Mouse (Mus musculus) limb, embryonic 14.5 days (tissue): ENCODE data around the gene Dgat2. TPM values are rescaled to one million over a fixed set of nuclear protein-coding genes. Genes with fewer than 3 reads are reported as not detected.

ENCODE experiments used
- ATAC-seq: fragments of 200-750 bp; cut with Nextera tagmentation; 2 replicates; pipeline ENCODE4 v1.8.0; 2017; ENCODE audit warnings: low read depth, moderate number of reproducible peaks, moderate TSS enrichment; ENCODE audit not compliant: low FRiP score
- DNase-seq: peaks from one replicate; pipeline ENCODE4 v3.0.0-alpha.2; 2015; ENCODE audit warnings: low spot score
- H3K27ac ChIP-seq: fragments of 300-500 bp; sonication (generic); replicated peaks from 2 replicates; pipeline ENCODE4 v1.5.1; 2014; ENCODE audit warnings: low read depth, mild to moderate bottlenecking, low read length, moderate library complexity, mixed read lengths
- H3K27me3 ChIP-seq: fragments of 300-500 bp; sonication (generic); 2 replicates; pipeline ENCODE4 v1.6.1; 2014; ENCODE audit warnings: low read length, mixed read lengths; ENCODE audit not compliant: control insufficient read depth, insufficient read depth
- H3K36me3 ChIP-seq: fragments of 300-500 bp; sonication (generic); 2 replicates; pipeline ENCODE4 v1.6.1; 2014; ENCODE audit warnings: mild to moderate bottlenecking, low read length, moderate library complexity, mixed read lengths; ENCODE audit not compliant: control insufficient read depth, insufficient read depth
- H3K4me1 ChIP-seq: fragments of 300-500 bp; sonication (generic); 2 replicates; pipeline ENCODE4 v1.6.1; 2014; ENCODE audit warnings: antibody characterized with exemption, low read length, mixed read lengths; ENCODE audit not compliant: control insufficient read depth, insufficient read depth
- H3K4me2 ChIP-seq: fragments of 300-500 bp; sonication (generic); replicated peaks from 2 replicates; pipeline ENCODE4 v1.6.1; 2014; ENCODE audit warnings: low read depth, mild to moderate bottlenecking, low read length, moderate library complexity; ENCODE audit not compliant: severe bottlenecking
- H3K4me3 ChIP-seq: fragments of 300-500 bp; sonication (generic); replicated peaks from 2 replicates; pipeline ENCODE4 v1.5.1; 2014; ENCODE audit warnings: low read length
- H3K9ac ChIP-seq: fragments of 300-500 bp; sonication (generic); 2 replicates; pipeline ENCODE4 v1.6.1; 2014; ENCODE audit warnings: mild to moderate bottlenecking, low read depth, low read length, moderate library complexity; ENCODE audit not compliant: severe bottlenecking
- H3K9me3 ChIP-seq: fragments of 300-500 bp; sonication (generic); 2 replicates; pipeline ENCODE4 v1.6.1; 2016; ENCODE audit warnings: low read length; ENCODE audit not compliant: control insufficient read depth
- POLR2A ChIP-seq: fragments of 200-500 bp; IDR thresholded peaks from 2 replicates; pipeline ENCODE4 v1.8.0; 2012; ENCODE audit warnings: inconsistent platforms, mild to moderate bottlenecking, moderate library complexity, borderline replicate concordance; ENCODE audit not compliant: insufficient read depth, insufficient read length; ENCODE audit errors: extremely low read depth
- WGBS: fragments of 180-500 bp; shearing (Covaris S2); extraction: QIAGEN DNeasy Blood & Tissue Kit; methylation state at CpG from one replicate; pipeline ENCODE4 v1.1.7; 2014; 5-methylcytosine and 5-hydroxymethylcytosine counted together
- polyA plus RNA-seq, 2 experiments: library from polyadenylated mRNA; depleted of rRNA in 1 of 2; stranded (reverse) in 1 of 2; unstranded in 1 of 2; fragments of >200 nt; fragmentation: Nextera tagmentation in 1 of 2; extraction: Ambion mirVana in 1 of 2; gene quantifications; 2 replicates each; pipeline versions ENCODE4 v1.2.1 to v1.2.3; 2012 to 2014

Dgat2 gene
- polyA plus RNA-seq, 2 experiments, result 23.5 to 42.3 TPM

DNA sequence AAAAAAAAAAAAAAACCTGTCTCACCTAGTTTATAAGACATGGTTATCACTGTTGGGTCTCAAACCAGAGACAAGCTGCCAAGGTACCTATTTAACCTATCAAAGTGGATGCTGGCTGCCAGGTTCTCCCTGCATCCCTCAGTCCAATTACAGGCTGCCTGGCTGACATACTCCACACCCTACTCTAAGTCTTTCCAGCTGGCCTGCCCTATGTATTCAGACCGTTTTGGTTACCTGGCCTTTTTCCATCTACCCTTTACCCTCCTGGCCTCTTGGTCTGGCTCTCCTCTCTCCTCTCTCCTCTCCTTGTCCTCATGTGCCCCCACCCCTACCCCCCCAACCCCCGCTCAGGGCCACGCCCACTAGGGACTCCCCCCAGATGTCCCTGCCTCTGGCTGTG is 65.7 kb downstream of the Dgat2 start:
- no peak overlapping the region for H3K27ac ChIP-seq
- H3K9ac ChIP-seq, result no peak overlapping the region
- no peak overlapping the region for H3K4me2 ChIP-seq
- H3K4me3 ChIP-seq, result no peak overlapping the region
- no peak for TF ChIP-seq POLR2A
- no peaks in the 10 kb centered on the region for H3K4me1 ChIP-seq
- no peaks in the 10 kb centered on the region for H3K27me3 ChIP-seq
- H3K9me3 ChIP-seq, result no peaks in the 10 kb centered on the region
- 66% methylated on average over 3 of the region's 3 CpGs for WGBS
- ATAC-seq (no peak), DNase-seq (no peak)
- H3K36me3 ChIP-seq, result no peaks in the 10 kb centered on the region; the same call in 1 of the 2 replicates

GRCm38 (mm10) chr7:99114006-99114726 is 68.4 kb downstream of the Dgat2 start:
- Histone ChIP-seq H3K4me1 (no peaks in the 10 kb centered on the region), H3K4me3 (no peak overlapping the region), H3K36me3 (no peaks in the 10 kb centered on the region; the same call in 1 of the 2 replicates), H3K27me3 (no peaks in the 10 kb centered on the region), H3K9me3 (no peaks in the 10 kb centered on the region), H3K9ac (no peak overlapping the region), H3K27ac (no peak overlapping the region), H3K4me2 (no peak overlapping the region)
- DNase-seq, result no peak
- TF ChIP-seq POLR2A, result no peak
- ATAC-seq, result no peak
- WGBS, result 76% methylated on average over 16 of the region's 16 CpGs

DNA sequence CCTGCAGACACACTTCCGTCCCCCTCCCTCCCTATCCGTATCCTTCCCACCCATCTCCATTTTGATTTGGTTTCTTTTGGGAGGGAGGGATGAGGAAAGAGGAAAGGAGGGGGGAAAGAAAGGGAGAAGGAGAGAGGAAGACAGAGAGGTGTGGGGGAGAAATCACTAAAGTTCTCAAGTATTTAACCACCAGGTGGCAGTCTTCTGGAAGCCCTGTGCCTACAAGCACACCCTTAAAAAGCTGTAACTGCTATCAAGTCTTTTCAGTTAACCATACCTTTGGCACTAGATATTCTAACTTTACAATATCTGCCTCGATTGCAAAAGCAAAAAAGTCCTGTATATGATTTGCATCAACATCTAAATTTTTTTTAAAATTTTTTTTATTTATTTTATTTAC is 75.0 kb downstream of the Dgat2 start:
- Histone ChIP-seq H3K27ac (no peak overlapping the region), H3K36me3 (no peaks in the 10 kb centered on the region), H3K27me3 (no peaks in the 10 kb centered on the region), H3K4me2 (no peak overlapping the region), H3K4me3 (no peak overlapping the region), H3K9me3 (no peaks in the 10 kb centered on the region), H3K4me1 (peaks cover 3% of the 10 kb centered on the region; the same call in 1 of the 2 replicates), H3K9ac (no peak overlapping the region)
- no peak for TF ChIP-seq POLR2A
- 0 out of 2 replicates have a peak, but pooled peaks have one; percentile 55 for ATAC-seq
- DNase-seq, result peak; percentile 85
- 45% methylated on average over 3 of the region's 3 CpGs for WGBS

DNA sequence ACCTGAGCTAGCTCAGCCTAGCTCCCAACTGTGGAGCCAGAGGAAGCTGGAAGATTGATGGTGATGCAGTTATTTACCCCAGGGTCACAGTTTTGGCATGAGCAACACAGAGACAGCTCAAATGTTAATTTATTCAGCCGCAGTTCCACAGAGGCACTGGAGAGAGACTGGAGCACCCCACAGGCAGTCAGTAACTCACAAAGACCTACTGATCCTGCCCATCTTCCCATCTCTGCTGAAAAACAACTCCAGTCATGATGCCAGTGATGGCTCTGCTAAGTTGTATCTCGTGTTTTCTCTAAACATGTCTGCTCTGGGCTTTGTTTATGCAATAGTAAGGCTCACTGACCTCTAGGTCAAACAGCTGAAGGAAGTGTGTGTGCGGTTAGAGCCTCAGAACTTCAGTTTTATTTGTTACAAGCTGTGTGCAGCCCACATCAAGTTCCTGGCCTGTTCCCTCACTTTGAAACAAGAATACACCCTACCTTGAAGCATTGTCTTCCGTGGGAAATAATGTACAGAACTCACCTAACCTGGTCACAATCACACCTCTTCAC is 75.7 kb downstream of the Dgat2 start:
- ATAC-seq, result no peak
- WGBS, result 44% methylated on average over 4 of the region's 4 CpGs
- TF ChIP-seq POLR2A, result no peak
- H3K27ac ChIP-seq, result no peak overlapping the region
- no peaks in the 10 kb centered on the region for H3K9me3 ChIP-seq
- H3K27me3 ChIP-seq, result no peaks in the 10 kb centered on the region
- DNase-seq, result no peak
- no peak overlapping the region for H3K4me2 ChIP-seq
- no peaks in the 10 kb centered on the region for H3K36me3 ChIP-seq
- H3K9ac ChIP-seq, result no peak overlapping the region
- H3K4me3 ChIP-seq, result no peak overlapping the region
- H3K4me1 ChIP-seq, result peaks cover 7% of the 10 kb centered on the region; the same call in 1 of the 2 replicates

Other genes with a start within 250 kb of the Dgat2 start
- 9.1 and 9.8 TPM in 2 replicates for gene Uvrag, start 41.6 kb downstream of the Dgat2 start, polyA plus RNA-seq (2012; rRNA removed)
- 16.2 and 19.4 TPM in 2 replicates for gene Uvrag, start 41.6 kb downstream of the Dgat2 start, polyA plus RNA-seq (2014; fragmentation: Nextera tagmentation; extraction: Ambion mirVana)
- gene Mogat2, start 55.9 kb upstream of the Dgat2 start, polyA plus RNA-seq (2012; rRNA removed), result 2.2 and 3.6 TPM in 2 replicates
- gene Mogat2, start 55.9 kb upstream of the Dgat2 start, polyA plus RNA-seq (2014; fragmentation: Nextera tagmentation; extraction: Ambion mirVana), result 4.5 and 5.1 TPM in 2 replicates
- gene Map6, start 84.7 kb upstream of the Dgat2 start, polyA plus RNA-seq (2012; rRNA removed), result 3.5 and 3.6 TPM in 2 replicates
- gene Map6, start 84.7 kb upstream of the Dgat2 start, polyA plus RNA-seq (2014; fragmentation: Nextera tagmentation; extraction: Ambion mirVana), result 6.3 and 6.4 TPM in 2 replicates
- 1,525 and 1,858 TPM in 2 replicates for gene Serpinh1, start 170.5 kb upstream of the Dgat2 start, polyA plus RNA-seq (2012; rRNA removed)
- gene Serpinh1, start 170.5 kb upstream of the Dgat2 start, polyA plus RNA-seq (2014; fragmentation: Nextera tagmentation; extraction: Ambion mirVana), result 790 and 834 TPM in 2 replicates
- 14.5 and 21.0 TPM in 2 replicates for gene Gdpd5, start 198.7 kb upstream of the Dgat2 start, polyA plus RNA-seq (2012; rRNA removed)
- gene Gdpd5, start 198.7 kb upstream of the Dgat2 start, polyA plus RNA-seq (2014; fragmentation: Nextera tagmentation; extraction: Ambion mirVana), result 11.8 and 13.6 TPM in 2 replicates